Mouse (Mus musculus): Measurements from ENCODE around the gene Nfe2l2. TPM values are rescaled to one million over a fixed set of nuclear protein-coding genes. Genes with fewer than 3 reads are reported as not detected.
A peak's percentile ranks its signal among the peaks of the same experiment; 100 is the strongest.
"Not testable (repeated sequence)": the region's sequence is repeated elsewhere in the genome, so short reads cannot be mapped to it uniquely, and the experiment has no call there.

Nfe2l2 gene
- total RNA-seq, 1 experiment from 2014 or later = 81.7 TPM

DNA sequence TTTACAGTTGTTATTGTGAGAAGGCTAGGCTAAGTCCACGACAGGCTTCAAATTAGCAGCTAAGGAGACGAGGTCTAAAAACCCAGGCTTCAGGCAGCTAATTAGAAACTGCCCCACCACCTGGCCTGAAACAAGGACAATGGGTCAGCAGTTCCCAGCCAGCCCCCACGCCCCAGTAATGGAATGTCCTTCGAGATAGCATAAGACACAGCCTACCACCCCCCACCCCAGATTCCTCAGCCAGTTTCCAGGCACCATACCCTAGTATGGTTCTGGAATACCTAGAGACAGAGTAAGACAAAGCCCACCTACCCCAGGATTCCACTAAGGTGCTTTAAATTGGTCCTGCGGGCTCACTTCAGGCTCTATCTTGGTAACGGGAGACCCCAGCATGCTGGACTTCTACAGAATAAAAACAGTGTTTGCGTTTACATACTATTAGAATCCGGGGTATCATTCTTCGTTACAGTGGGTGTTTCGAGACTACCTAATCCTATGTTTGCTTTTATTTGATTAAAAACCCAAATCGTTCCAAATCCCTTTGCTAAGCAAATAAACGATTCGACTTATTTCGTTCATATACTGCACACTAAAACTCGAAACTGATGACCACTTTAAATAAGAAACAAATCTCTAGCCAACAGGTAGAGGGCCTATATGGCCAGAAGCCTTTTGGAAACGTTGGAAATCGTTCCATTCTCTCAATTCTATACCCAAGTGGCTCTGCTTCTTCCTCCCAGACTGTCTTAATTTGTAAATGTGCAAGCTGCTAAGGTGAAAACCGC lies 46.3 kb downstream of the Nfe2l2 start:
- ATAC-seq (replicated peaks; ENCODE audit: low read depth, poor library complexity, severe bottlenecking) = no peak

DNA sequence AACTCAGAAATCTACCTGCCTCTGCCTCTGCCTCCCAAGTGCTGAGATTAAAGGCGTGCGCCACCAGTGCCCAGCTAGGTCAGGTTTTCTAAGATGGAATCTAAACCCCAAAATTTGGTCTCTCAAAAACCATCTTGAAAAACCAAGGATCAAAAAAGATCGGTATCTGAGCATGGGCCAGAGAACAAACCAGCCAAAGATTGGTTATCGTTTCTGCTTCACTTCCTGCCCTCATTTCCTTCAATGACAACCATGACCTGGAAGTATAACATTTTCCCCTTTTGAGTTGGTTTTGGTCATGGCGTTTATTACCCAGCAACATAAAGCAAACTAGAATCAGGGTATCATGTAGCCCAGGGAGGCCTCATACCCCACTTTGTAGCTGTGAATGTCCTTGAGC lies 47.5 kb downstream of the Nfe2l2 start:
- no peak for ATAC-seq (replicated peaks; ENCODE audit: low read depth, poor library complexity, severe bottlenecking)

DNA sequence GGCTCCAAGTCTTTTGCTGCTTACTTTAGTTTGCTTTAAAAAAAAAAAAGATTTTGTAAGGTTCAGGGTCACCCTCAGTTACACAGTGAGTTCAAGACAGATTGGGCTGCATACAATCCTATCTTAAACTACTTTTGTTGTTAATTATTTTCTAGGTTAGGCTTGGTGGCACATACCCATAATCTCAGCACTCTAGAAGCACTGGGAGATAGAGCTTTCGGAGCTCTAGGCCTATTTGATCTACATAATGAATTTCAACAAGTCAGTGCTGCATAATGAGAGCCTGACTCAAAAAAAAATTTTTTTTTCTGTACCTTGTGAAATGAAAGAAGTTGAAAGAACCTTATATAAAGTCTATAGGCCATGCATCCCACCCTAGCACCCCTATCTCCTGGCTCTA lies 49.8 kb downstream of the Nfe2l2 start:
- ATAC-seq (replicated peaks; ENCODE audit: low read depth, poor library complexity, severe bottlenecking) = no peak

DNA sequence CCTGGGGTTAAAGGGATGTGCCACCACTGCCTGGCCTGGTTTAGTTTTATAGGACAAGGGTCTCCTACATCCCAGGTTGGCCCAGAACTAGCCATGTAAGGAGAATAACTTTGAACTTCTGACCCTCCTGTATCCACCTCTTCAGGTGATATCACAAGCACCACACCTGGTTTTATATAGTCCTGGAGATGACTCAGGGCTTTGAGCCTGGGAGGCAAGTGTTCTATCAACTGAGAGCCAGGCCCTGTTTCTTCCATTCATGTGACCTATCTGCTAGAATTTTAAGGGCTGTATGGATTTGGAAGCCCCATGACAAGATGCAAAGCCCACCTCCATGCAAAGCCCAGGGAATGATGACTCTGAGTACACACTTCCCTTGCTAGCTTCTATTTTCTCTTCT lies 51.3 kb downstream of the Nfe2l2 start:
- ATAC-seq (replicated peaks; ENCODE audit: low read depth, poor library complexity, severe bottlenecking) = no peak

DNA sequence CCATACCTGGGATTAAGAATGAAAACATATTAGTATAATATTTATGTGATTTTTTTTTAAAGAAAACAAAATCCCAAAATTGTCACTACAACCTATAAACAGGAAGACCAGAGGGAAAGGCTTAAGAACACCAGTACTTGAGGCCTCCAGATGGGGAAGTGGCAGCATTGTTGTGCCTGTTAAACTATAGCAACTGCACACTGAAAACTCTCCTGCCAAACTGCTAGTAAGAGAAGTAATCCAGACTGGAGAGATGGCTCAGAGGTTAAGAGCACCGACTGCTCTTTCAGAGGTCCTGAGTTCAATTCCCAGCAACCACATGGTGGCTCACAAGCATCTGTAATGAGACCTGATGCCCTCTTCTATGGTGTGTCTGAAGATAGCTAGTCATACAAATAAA lies 54.0 kb downstream of the Nfe2l2 start:
- no peak for ATAC-seq (replicated peaks; ENCODE audit: low read depth, poor library complexity, severe bottlenecking)

DNA sequence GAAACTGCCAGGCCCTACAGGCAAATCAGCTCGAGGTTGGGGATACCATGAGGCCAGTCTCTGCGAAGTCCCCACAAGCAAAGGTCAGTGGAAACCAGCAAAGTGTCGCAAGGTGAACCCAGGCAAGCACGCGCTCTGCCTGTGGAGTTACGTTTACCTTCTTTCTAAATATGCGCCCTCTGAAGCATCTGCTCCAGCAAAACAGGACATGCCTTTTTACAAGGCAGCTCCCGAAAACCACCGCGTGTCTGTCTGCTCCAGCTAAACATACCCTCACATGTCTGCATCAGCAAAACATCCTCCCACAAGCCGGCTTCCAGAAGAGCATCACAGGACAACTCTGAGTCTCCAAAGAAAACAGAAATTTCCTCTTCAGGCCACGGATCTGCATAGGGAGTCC lies 59.2 kb downstream of the Nfe2l2 start:
- no peak for ATAC-seq (replicated peaks; ENCODE audit: low read depth, poor library complexity, severe bottlenecking)

DNA sequence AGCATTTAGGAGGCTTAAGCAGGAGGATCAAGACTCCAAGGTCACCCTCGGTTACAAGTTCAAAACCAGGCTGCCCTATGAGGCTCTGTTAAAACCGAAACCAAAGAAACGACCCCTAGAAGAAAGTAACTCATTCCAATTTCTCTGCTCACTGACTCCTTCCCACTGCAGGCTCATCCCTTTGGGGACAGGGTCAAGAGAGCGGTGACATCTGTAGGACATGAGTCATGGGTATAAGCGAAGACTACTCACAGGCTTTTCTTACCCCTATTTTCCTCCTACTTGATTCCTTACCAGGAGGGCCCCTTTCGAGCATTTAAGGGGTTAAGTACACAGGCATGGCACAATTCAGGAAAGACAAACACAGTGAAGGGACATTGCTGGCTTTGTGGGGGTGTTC lies 60.5 kb downstream of the Nfe2l2 start:
- no peak for ATAC-seq (replicated peaks; ENCODE audit: low read depth, poor library complexity, severe bottlenecking)

DNA sequence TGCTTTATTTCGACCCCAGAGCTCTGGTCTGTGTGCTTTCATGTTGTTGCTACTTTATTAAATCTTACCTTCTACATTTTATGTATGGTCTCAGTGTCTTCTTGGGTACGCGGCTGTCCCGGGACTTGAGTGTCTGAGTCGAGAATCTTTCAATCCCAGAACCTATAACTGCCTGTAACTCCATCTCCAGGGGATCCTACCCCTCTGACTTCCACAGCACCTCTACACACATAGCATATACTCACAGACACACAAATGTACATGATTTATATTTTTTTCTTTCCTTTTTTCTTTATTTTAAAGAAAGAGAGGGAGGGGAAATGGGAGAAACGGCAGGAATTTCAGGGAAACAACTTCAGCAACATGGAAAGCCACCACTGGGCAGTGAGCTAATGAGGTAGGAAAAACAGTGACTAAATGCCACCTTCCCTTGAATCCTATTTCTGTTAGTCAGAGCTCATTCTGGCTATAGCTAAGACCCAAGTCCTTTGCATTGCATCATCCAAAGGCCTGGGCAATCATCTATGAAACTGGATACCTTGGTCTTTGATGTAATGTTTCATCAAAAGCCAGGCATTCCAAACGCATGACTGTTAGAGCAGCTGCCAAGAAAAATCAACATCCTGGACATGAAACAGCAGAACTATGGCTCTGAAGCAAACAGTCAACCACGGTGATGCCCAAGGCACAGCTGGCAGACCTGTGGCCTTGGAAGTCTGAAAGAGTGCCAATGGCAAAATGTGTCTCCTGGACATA lies 61.5 kb downstream of the Nfe2l2 start:
- ATAC-seq (replicated peaks; ENCODE audit: low read depth, poor library complexity, severe bottlenecking) = 0 out of 2 replicates have a peak, but pooled peaks have one; percentile 29

DNA sequence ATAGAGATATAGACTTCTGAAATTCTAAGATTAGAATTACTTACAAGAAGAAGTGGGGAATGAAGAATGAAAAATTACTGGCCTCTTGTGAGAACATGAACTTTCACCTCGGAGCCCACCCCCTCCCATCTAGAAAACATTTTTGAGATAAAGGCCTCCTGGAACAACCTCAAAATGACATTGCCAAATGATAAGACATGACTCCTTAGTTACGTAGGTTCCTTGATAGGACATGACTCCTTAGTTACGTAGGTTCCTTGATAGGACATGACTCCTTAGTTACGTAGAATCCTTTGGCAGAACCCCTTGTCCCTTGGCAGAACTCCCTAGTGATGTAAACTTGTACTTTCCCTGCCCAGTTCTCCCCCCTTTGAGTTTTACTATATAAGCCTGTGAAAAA lies 62.1 kb downstream of the Nfe2l2 start:
- ATAC-seq (replicated peaks; ENCODE audit: low read depth, poor library complexity, severe bottlenecking) = not testable (repeated sequence)

DNA sequence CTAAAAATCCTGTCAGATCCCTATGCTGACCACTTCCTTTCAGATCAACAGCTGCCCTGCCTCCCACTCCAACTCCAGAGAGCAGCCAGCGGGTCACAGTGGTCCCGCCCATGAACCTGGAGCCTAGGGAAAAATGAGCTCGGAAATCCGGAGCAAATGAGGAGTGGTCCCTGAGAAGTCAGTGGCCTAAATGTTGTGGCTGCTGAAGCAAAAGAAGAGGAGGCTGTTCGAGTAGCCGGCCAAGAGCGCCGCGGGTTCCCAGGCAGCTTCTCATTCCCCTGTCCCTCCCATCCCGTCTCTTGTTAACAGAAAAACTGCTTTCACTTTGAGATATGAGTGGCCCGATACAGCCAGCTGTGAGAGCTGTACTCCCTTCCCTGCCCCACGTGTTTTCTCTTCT lies 64.9 kb downstream of the Nfe2l2 start:
- ATAC-seq (replicated peaks; ENCODE audit: low read depth, poor library complexity, severe bottlenecking) = not testable (repeated sequence)

DNA sequence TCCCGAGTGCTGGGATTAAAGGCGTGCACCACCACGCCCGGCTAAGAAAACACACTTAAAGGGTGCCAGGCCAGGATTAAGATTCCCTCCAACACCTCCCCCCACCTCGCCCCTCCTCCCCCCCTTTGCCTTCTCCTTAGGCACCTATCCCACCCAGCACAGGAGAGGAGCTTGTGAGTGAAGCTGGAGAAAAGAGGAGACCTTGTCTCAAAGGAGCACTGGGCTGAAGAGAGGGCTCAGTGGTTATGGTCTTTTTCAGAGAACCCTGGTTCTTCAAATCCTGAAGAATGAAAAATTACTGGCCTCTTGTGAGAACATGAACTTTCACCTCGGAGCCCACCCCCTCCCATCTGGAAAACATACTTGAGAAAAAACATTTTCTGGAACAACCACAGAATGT lies 66.6 kb downstream of the Nfe2l2 start:
- ATAC-seq (replicated peaks; ENCODE audit: low read depth, poor library complexity, severe bottlenecking) = not testable (repeated sequence)

DNA sequence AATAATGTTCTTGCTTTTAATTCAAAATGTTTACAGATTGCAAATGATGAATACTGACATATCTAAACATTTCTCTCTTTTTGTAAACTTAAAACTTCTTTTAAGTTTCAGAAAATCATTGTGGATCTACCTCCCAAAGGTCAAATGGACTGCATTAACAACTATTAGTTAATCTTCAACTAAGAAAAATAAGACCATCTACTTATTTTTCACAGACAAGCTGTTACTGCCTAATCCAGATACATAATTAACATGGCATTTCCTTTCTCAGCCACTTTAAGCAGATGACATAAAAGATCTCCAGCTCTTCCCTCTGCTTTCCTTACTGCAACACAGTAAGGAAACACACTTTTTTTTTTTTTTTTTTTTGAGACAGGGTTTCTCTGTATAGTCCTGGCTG lies 67.1 kb downstream of the Nfe2l2 start:
- no peak for ATAC-seq (replicated peaks; ENCODE audit: low read depth, poor library complexity, severe bottlenecking)

DNA sequence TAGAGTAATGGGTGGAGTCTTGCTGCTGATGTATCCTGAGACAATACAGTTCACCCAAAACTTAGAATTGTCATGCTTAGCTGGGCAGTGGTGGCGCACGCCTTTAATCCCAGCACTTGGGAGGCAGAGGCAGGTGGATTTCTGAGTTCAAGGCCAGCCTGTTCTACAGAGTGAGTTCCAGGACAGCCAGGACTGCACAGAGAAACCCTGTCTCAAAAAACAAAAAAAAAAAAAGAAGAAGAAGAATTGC lies 67.5 kb downstream of the Nfe2l2 start:
- ATAC-seq (replicated peaks; ENCODE audit: low read depth, poor library complexity, severe bottlenecking) = not testable (repeated sequence)

DNA sequence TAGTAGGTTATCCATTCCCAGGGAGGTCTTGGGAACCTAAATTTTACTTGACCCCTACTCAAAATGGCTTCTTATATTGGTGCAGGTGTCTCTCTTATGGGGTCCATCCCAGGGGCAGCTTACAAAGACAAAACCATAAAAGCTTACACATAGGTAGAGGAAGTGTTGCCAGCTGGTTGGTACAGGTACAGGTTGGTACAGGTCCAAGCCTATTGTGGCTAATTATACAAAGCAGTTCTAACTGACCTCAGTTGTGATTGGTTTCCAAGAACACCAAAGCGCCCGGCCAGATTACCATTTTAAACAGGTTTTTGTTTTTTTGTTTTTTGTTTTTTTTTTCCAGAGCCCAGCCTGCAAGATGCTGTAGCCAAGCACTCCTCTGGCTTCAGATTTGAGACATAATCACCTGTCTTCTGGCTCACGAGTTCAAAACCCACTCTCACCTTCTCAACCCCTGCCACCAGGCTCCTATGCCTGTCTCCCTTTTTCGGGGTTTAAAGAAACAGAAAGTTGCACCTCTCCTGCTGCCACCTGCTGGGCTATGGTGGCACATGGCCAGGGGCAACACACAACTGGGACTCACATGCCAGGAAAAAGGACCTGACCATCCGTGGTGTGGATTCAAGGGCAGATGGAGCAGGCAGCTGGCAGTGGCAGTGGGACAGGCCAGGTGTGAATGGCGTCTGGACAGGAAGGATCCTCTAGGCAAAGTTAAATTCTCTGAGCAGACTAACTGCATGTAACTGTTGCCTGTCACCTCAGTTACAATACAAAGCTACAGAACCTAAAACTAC lies 68.0 kb downstream of the Nfe2l2 start:
- ATAC-seq (replicated peaks; ENCODE audit: low read depth, poor library complexity, severe bottlenecking) = peak; percentile 71; the same call in 1 of the 2 replicates

DNA sequence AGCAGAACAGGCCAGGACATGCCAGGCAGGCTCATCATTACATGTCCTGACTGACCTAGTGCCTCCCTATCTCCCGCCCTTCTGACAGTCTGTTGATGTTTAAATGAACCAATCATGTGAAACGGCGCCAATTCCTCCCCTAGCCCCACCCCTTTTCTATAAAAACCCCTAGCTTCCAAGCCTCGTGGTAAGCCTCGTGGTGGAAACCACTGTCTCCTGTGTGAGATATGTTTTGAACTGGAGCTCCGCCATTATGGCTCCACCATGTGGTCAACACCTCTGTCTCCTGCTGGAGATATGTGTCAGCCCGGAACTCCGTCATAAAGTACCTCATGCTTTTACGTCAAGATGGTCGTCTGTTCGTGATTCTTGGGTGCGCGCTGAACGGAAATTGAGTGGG lies 70.0 kb downstream of the Nfe2l2 start:
- not testable (repeated sequence) for ATAC-seq (replicated peaks; ENCODE audit: low read depth, poor library complexity, severe bottlenecking)

DNA sequence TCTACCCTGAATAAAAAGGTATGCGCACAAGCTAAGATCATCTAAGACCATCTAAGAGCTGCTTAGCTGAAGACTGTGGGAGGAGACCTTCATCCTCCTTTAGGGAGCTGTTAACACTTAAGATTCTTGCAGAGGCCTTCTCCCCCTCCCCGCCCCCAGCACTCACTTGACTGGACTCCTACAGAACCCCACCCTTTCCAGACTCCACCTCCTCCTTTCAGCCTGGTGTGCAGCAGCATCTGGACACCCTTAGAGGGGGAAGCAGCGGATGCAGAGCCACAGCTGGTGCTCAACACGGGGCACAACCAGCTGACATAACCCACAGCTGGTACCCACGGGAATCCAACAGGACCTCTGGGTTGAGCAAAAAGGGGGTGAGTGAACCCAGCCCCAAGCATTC lies 70.7 kb downstream of the Nfe2l2 start:
- peak; percentile 50 for ATAC-seq (replicated peaks; ENCODE audit: low read depth, poor library complexity, severe bottlenecking)

DNA sequence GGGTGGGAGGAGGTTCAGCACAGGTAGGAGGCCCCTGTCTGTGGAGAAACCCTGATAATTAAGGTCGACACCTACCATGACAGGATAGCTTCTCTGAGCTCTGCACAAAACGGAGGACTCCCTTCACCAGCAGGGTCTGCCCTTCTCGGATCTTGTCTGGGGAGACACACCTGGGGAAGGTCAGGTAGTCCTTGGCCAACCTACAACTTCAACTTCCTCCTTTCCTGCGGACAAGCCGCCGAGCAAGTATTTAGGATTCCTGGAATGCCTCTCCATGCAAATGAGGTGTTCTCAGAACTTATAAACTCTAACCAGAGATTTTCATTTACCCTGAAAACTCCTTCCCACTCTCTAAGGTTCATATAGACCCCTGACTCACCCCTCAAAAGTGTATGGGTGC lies 71.1 kb downstream of the Nfe2l2 start:
- ATAC-seq (replicated peaks; ENCODE audit: low read depth, poor library complexity, severe bottlenecking) = no peak

DNA sequence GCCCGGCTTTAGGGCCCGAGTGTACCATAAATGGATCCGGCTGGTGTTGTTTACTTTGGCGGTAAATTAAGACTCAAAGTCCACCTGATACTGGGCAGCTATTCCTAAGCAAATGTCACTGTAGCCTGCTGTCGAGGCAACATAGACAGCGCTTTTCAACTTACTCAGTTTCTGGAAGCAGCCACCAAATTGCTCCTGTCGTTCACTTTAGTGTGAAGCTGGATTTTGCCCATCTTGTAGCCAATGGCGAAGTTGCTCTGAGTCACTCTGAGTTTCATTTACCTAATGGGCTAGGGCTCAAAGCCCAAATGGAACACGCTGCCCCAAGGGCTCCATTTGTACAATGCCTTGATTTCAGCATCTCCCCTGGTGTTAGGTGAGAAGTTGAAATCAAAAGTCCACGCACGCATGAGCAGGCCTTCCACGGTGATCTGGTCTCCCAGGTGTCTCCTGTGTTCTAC lies 71.7 kb downstream of the Nfe2l2 start:
- no peak for ATAC-seq (replicated peaks; ENCODE audit: low read depth, poor library complexity, severe bottlenecking)

DNA sequence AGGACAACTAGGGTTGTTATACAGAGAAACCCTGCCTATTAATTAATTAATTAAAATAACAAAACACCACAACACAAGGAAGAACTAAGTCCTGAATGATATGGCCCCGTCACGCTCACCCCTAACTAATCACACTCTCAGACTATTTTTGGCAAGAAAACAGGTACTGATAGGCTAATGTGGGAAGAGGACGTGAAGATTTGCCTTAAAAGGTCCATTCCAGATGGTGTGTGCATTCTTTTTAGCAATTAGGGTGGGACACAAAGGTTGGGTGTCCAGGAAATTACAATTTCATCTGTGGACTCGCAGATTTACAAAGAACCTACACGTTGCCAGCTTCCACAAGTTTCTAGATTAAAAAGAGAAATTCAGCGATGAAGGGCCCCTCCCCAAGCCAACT lies 72.4 kb downstream of the Nfe2l2 start:
- ATAC-seq (replicated peaks; ENCODE audit: low read depth, poor library complexity, severe bottlenecking) = no peak

DNA sequence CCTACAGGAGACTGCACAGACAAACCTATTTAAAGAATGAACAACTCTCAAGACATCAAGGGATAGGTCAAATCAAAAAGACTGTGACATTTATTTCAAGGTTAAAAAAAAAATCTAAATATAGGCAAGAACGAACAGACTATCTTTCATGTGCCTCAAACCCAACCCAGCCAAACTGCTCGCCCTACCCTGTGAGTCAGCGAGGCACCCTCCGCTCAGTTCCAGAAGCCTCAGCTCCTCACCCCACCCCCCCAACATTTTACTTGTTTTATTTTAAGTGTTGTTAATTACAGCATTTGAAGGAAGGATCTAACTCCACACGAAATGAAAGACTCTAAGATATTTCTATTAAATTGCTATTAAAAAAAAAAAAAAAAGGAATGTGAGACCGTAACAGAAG lies 73.0 kb downstream of the Nfe2l2 start:
- ATAC-seq (replicated peaks; ENCODE audit: low read depth, poor library complexity, severe bottlenecking) = no peak

DNA sequence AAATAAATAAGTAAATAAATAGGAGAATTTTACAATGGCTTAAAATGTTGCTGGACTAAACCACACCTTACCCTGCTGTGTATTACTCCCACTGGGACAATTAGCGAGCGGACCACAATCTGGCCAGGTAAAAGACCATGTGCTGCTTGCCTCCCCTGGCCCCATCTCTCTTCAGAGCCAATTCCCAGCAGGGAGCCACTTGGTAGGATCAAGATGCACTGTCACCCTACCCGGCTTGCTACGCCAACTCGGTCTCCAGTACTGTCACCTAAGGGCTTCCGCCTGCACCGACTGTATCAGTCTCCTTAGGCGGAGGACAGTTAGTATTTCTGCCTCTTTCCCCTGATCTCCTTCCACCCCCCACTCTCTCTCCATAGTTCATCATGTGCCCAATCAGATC lies 76.0 kb downstream of the Nfe2l2 start:
- ATAC-seq (replicated peaks; ENCODE audit: low read depth, poor library complexity, severe bottlenecking) = no peak

All from common myeloid progenitor, adult 5-6 weeks (primary cell).